Mouse (Mus musculus): ENCODE data around the gene Enpp1. TPM values are rescaled to one million over a fixed set of nuclear protein-coding genes. Genes with fewer than 3 reads are reported as not detected.

Gene Enpp1
- polyA plus RNA-seq, 1 experiment from 2014 or later: 2.9 TPM

- ATAC-seq: no peak
- 83% methylated on average over 2 of the region's 2 CpGs for WGBS (ENCODE audit: insufficient replicate concordance)
- no peaks in the 10 kb centered on the region for H3K4me1 ChIP-seq (ENCODE audit: insufficient read depth)
These were observed 13.2 kb upstream of the Enpp1 start for GRCm38 (mm10) chr10:24725197-24725596.

GRCm38 (mm10) chr10:24721841-24722240 is 9.9 kb upstream of the Enpp1 start:
- H3K4me3 ChIP-seq (ENCODE audit: low read depth, low read length): no peak overlapping the region
- no peaks in the 10 kb centered on the region for H3K27me3 ChIP-seq (ENCODE audit: insufficient read depth, low read length)
- H3K4me2 ChIP-seq (ENCODE audit: low read depth, low read length): no peak overlapping the region
- H3K36me3 ChIP-seq (replicated peaks; ENCODE audit: insufficient read depth, low read length): no peaks in the 10 kb centered on the region
- no peaks in the 10 kb centered on the region for H3K9me3 ChIP-seq (ENCODE audit: low read length)
- ATAC-seq: no peak
- TF ChIP-seq EP300 (IDR thresholded peaks at IDR 0.05; ENCODE audit: low read depth) (no peak), CTCF (IDR thresholded peaks at IDR 0.05; ENCODE audit: low read depth) (no peak)
- DNase-seq: no peak
- H3K4me1 ChIP-seq (ENCODE audit: insufficient read depth): no peaks in the 10 kb centered on the region
- H3K27ac ChIP-seq (ENCODE audit: low read depth): no peak overlapping the region
- 83% methylated on average over 3 of the region's 3 CpGs for WGBS (ENCODE audit: insufficient replicate concordance)
- H3K9ac ChIP-seq (replicated peaks): no peak overlapping the region

More at GRCm38 (mm10) chr10:24725197-24725596, 13.2 kb upstream of the Enpp1 start:
- TF ChIP-seq EP300 (IDR thresholded peaks at IDR 0.05; ENCODE audit: low read depth) (no peak), CTCF (IDR thresholded peaks at IDR 0.05; ENCODE audit: low read depth) (no peak)
- H3K27ac ChIP-seq (ENCODE audit: low read depth): no peak overlapping the region
- DNase-seq: no peak
- no peaks in the 10 kb centered on the region for H3K36me3 ChIP-seq (replicated peaks; ENCODE audit: insufficient read depth, low read length)
- no peak overlapping the region for H3K4me2 ChIP-seq (ENCODE audit: low read depth, low read length)
- H3K9me3 ChIP-seq (ENCODE audit: low read length): no peaks in the 10 kb centered on the region
- H3K9ac ChIP-seq (replicated peaks): no peak overlapping the region
- no peaks in the 10 kb centered on the region for H3K27me3 ChIP-seq (ENCODE audit: insufficient read depth, low read length)
- H3K4me3 ChIP-seq (ENCODE audit: low read depth, low read length): no peak overlapping the region

GRCm38 (mm10) chr10:24719383-24719782 is 7.4 kb upstream of the Enpp1 start:
- no peak for DNase-seq
- WGBS (ENCODE audit: insufficient replicate concordance): 73% methylated on average over 4 of the region's 4 CpGs
- TF ChIP-seq EP300 (IDR thresholded peaks at IDR 0.05; ENCODE audit: low read depth) (no peak), CTCF (IDR thresholded peaks at IDR 0.05; ENCODE audit: low read depth) (no peak)
- Histone ChIP-seq H3K9ac (replicated peaks) (no peak overlapping the region), H3K4me3 (ENCODE audit: low read depth, low read length) (no peak overlapping the region), H3K27me3 (ENCODE audit: insufficient read depth, low read length) (no peaks in the 10 kb centered on the region), H3K27ac (ENCODE audit: low read depth) (no peak overlapping the region), H3K9me3 (ENCODE audit: low read length) (no peaks in the 10 kb centered on the region), H3K36me3 (replicated peaks; ENCODE audit: insufficient read depth, low read length) (no peaks in the 10 kb centered on the region), H3K4me2 (ENCODE audit: low read depth, low read length) (no peak overlapping the region), H3K4me1 (ENCODE audit: insufficient read depth) (no peaks in the 10 kb centered on the region)
- ATAC-seq: no peak

GRCm38 (mm10) chr10:24718720-24719119 is 6.8 kb upstream of the Enpp1 start:
- no peak for ATAC-seq
- H3K36me3 ChIP-seq (replicated peaks; ENCODE audit: insufficient read depth, low read length): no peaks in the 10 kb centered on the region
- DNase-seq: no peak
- H3K9ac ChIP-seq (replicated peaks): no peak overlapping the region
- H3K4me1 ChIP-seq (ENCODE audit: insufficient read depth): no peaks in the 10 kb centered on the region
- TF ChIP-seq EP300 (IDR thresholded peaks at IDR 0.05; ENCODE audit: low read depth): no peak
- TF ChIP-seq CTCF (IDR thresholded peaks at IDR 0.05; ENCODE audit: low read depth): no peak
- H3K4me2 ChIP-seq (ENCODE audit: low read depth, low read length): no peak overlapping the region
- H3K27ac ChIP-seq (ENCODE audit: low read depth): no peak overlapping the region
- no peaks in the 10 kb centered on the region for H3K9me3 ChIP-seq (ENCODE audit: low read length)
- no peak overlapping the region for H3K4me3 ChIP-seq (ENCODE audit: low read depth, low read length)
- H3K27me3 ChIP-seq (ENCODE audit: insufficient read depth, low read length): no peaks in the 10 kb centered on the region
- WGBS (ENCODE audit: insufficient replicate concordance): 43% methylated on average over 11 of the region's 11 CpGs

- no peaks in the 10 kb centered on the region for H3K4me1 ChIP-seq (ENCODE audit: insufficient read depth)
- no peak for ATAC-seq
- no peak for DNase-seq
- WGBS (ENCODE audit: insufficient replicate concordance): 58% methylated on average over 14 of the region's 14 CpGs
- H3K36me3 ChIP-seq (replicated peaks; ENCODE audit: insufficient read depth, low read length): no peaks in the 10 kb centered on the region
- H3K27ac ChIP-seq (ENCODE audit: low read depth): no peak overlapping the region
- H3K9me3 ChIP-seq (ENCODE audit: low read length): no peaks in the 10 kb centered on the region
- H3K27me3 ChIP-seq (ENCODE audit: insufficient read depth, low read length): no peaks in the 10 kb centered on the region
- no peak overlapping the region for H3K4me2 ChIP-seq (ENCODE audit: low read depth, low read length)
- H3K9ac ChIP-seq (replicated peaks): no peak overlapping the region
- H3K4me3 ChIP-seq (ENCODE audit: low read depth, low read length): no peak overlapping the region
- TF ChIP-seq CTCF (IDR thresholded peaks at IDR 0.05; ENCODE audit: low read depth) (no peak), EP300 (IDR thresholded peaks at IDR 0.05; ENCODE audit: low read depth) (no peak)
These were observed 6.1 kb upstream of the Enpp1 start for GRCm38 (mm10) chr10:24718058-24718457.

- ATAC-seq (no peak), DNase-seq (no peak)
- Histone ChIP-seq H3K9me3 (ENCODE audit: low read length) (no peaks in the 10 kb centered on the region), H3K9ac (replicated peaks) (no peak overlapping the region), H3K4me1 (ENCODE audit: insufficient read depth) (peaks cover 4% of the 10 kb centered on the region; the same call in 1 of the 2 replicates), H3K27ac (ENCODE audit: low read depth) (no peak overlapping the region), H3K36me3 (replicated peaks; ENCODE audit: insufficient read depth, low read length) (no peaks in the 10 kb centered on the region), H3K4me3 (ENCODE audit: low read depth, low read length) (no peak overlapping the region), H3K4me2 (ENCODE audit: low read depth, low read length) (no peak overlapping the region), H3K27me3 (ENCODE audit: insufficient read depth, low read length) (no peaks in the 10 kb centered on the region)
- 87% methylated on average over 5 of the region's 5 CpGs for WGBS (ENCODE audit: insufficient replicate concordance)
- TF ChIP-seq CTCF (IDR thresholded peaks at IDR 0.05; ENCODE audit: low read depth) (no peak), EP300 (IDR thresholded peaks at IDR 0.05; ENCODE audit: low read depth) (no peak)
These were observed 4.3 kb upstream of the Enpp1 start for GRCm38 (mm10) chr10:24716232-24716631.

GRCm38 (mm10) chr10:24712901-24713300 is 942 bp upstream of the Enpp1 start:
- Histone ChIP-seq H3K4me1 (ENCODE audit: insufficient read depth) (peaks cover 10% of the 10 kb centered on the region; the same call in 1 of the 2 replicates), H3K9me3 (ENCODE audit: low read length) (no peaks in the 10 kb centered on the region), H3K27me3 (ENCODE audit: insufficient read depth, low read length) (no peaks in the 10 kb centered on the region), H3K9ac (replicated peaks) (no peak overlapping the region), H3K36me3 (replicated peaks; ENCODE audit: insufficient read depth, low read length) (no peaks in the 10 kb centered on the region), H3K4me3 (ENCODE audit: low read depth, low read length) (no peak overlapping the region), H3K27ac (ENCODE audit: low read depth) (no peak overlapping the region), H3K4me2 (ENCODE audit: low read depth, low read length) (no peak overlapping the region)
- WGBS (ENCODE audit: insufficient replicate concordance): 67% methylated on average over 5 of the region's 5 CpGs
- DNase-seq (no peak), ATAC-seq (no peak)
- TF ChIP-seq CTCF (IDR thresholded peaks at IDR 0.05; ENCODE audit: low read depth) (no peak), EP300 (IDR thresholded peaks at IDR 0.05; ENCODE audit: low read depth) (no peak)

All from liver, postnatal 0 days (tissue).